Mouse (Mus musculus): ENCODE measurements at regions not wholly inside any gene's neighbourhood (a gene's known extent, or its start where the extent isn't known, plus 50 kb on each side); places are given as distances from the start of the nearest gene placed in this dataset.
"Not testable (repeated sequence)": the region's sequence is repeated elsewhere in the genome, so short reads cannot be mapped to it uniquely, and the experiment has no call there.

DNA sequence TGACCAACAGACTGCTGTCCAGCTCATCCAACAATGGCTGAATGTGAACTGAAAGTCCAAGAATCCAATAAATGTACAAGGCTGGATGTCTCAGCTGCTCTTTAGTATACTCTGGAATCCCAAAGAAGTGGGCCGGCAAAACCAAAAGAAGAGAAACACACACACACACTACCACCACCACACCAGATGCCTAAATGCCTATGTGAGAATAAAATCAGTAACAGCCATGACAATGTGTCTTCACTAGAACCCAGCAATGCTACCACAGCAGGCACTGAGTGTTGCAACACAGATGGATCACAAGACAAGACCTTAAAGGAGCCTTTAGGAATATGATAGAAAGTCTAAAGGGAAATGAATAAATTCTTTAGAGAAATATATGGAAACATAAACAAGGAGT, 385.3 kb downstream of the Tox3 start:
- H3K9me3 ChIP-seq: no peaks in the 10 kb centered on the region
- no peak for ATAC-seq
- no peak overlapping the region for H3K4me3 ChIP-seq (replicated peaks)
- H3K9ac ChIP-seq: no peak overlapping the region
- WGBS: 100% methylated on average over 1 of the region's 1 CpGs
- H3K4me2 ChIP-seq (replicated peaks): no peak overlapping the region
- H3K4me1 ChIP-seq (replicated peaks): no peaks in the 10 kb centered on the region
- H3K27me3 ChIP-seq (replicated peaks): no peaks in the 10 kb centered on the region
- H3K27ac ChIP-seq: no peak overlapping the region
- no peaks in the 10 kb centered on the region for H3K36me3 ChIP-seq

DNA sequence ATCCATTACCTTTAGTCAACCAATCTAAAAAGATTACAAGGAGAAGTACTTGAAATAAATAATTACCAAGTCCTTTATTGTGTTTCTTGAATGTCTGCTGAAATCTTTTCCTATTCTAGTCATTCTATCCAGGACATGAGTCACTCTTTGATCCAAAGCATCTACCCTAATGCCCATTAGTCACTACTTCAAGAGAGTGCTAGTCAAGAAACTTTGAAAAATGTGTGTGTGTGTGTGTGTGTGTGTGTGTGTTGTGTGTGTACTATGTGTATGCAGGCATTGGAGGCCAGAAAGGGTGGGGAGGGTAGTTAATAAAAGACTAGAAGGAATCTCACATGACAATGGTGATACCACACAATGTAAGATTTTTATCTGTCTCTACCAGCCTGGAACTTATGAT, 390.7 kb downstream of the Tox3 start:
- H3K4me2 ChIP-seq (replicated peaks): no peak overlapping the region
- no peak for ATAC-seq
- no peaks in the 10 kb centered on the region for H3K27me3 ChIP-seq (replicated peaks)
- H3K9ac ChIP-seq: no peak overlapping the region
- H3K9me3 ChIP-seq: no peaks in the 10 kb centered on the region
- no peaks in the 10 kb centered on the region for H3K36me3 ChIP-seq
- no peak overlapping the region for H3K4me3 ChIP-seq (replicated peaks)
- no peak overlapping the region for H3K27ac ChIP-seq
- H3K4me1 ChIP-seq (replicated peaks): no peaks in the 10 kb centered on the region

DNA sequence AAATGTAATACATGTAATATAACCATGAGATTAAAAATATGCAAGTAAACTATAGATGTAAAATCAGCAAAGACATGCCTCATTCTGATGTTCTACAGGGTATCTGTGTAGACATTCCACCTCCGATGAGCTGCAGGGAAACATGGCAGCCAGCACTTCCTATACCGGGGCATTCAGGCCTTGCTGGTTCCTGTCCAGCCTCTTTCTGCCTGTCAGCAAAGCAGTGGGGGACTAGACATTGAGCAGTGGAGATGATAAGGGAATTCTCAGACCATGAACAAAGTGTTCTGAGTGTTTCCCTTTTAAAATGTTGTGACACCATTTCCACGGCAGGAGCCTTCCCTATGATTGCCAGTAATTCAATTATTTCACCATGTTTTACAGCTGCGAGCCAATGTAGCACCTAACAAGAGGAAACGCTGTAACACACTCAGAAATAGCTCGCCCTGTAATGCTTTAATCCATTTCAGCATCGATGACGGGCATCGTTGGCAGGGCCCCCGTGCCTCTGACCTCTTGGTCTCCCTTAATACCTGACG, 391.6 kb downstream of the Tox3 start:
- Histone ChIP-seq H3K4me1 (replicated peaks) (no peaks in the 10 kb centered on the region), H3K9me3 (no peaks in the 10 kb centered on the region), H3K36me3 (no peaks in the 10 kb centered on the region), H3K27me3 (replicated peaks) (no peaks in the 10 kb centered on the region), H3K27ac (no peak overlapping the region), H3K9ac (no peak overlapping the region), H3K4me3 (replicated peaks) (no peak overlapping the region), H3K4me2 (replicated peaks) (no peak overlapping the region)
- ATAC-seq: no peak
- 85% methylated on average over 11 of the region's 11 CpGs for WGBS

DNA sequence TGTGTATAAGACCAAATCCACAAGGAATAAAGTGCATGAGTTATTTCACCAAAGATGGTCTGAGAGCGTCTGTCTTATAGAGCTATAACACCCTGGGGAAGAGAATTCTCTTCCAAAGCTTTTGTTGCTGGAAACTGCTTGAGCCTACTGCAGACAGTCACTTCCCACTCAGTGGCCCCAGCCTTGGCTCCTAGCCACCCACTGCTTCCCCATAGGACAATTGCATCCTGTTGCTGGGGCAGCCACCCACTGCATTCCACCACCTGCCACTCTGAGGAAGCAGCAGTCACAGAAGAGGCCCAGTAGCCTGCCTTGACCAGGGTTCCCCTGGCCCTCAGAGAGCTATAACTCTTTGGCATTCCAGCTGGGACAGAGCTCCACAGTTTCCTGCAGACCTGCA, 409.3 kb downstream of the Tox3 start:
- H3K4me1 ChIP-seq (replicated peaks): no peaks in the 10 kb centered on the region
- H3K9ac ChIP-seq: no peak overlapping the region
- H3K27me3 ChIP-seq (replicated peaks): no peaks in the 10 kb centered on the region
- no peaks in the 10 kb centered on the region for H3K36me3 ChIP-seq
- WGBS: 82% methylated on average over 1 of the region's 1 CpGs
- H3K27ac ChIP-seq: no peak overlapping the region
- ATAC-seq: no peak
- no peaks in the 10 kb centered on the region for H3K9me3 ChIP-seq
- H3K4me2 ChIP-seq (replicated peaks): no peak overlapping the region
- no peak overlapping the region for H3K4me3 ChIP-seq (replicated peaks)

DNA sequence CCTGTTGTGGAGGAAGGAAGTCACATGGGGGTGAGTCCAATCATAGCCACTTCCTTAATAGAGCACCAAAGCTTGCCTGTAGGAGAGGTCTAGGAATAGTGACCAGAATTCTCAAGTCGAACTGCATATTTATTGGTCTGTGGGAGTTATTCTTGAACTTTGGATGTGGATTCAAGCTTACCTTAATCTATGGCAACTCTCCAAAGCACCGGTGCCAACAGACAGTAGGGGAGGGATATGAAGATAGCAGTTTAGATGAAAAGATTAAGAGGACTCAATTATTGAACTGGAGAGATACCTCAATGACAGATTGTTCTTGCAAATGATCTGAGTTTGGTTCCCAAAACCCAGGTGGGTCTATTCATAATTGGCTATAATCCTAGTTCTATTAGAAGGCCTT, 413.6 kb downstream of the Tox3 start:
- Histone ChIP-seq H3K27me3 (replicated peaks) (no peaks in the 10 kb centered on the region), H3K4me3 (replicated peaks) (no peak overlapping the region), H3K4me2 (replicated peaks) (no peak overlapping the region), H3K9me3 (no peaks in the 10 kb centered on the region), H3K4me1 (replicated peaks) (no peaks in the 10 kb centered on the region), H3K9ac (no peak overlapping the region), H3K27ac (no peak overlapping the region), H3K36me3 (no peaks in the 10 kb centered on the region)
- 91% methylated on average over 2 of the region's 2 CpGs for WGBS
- no peak for ATAC-seq

DNA sequence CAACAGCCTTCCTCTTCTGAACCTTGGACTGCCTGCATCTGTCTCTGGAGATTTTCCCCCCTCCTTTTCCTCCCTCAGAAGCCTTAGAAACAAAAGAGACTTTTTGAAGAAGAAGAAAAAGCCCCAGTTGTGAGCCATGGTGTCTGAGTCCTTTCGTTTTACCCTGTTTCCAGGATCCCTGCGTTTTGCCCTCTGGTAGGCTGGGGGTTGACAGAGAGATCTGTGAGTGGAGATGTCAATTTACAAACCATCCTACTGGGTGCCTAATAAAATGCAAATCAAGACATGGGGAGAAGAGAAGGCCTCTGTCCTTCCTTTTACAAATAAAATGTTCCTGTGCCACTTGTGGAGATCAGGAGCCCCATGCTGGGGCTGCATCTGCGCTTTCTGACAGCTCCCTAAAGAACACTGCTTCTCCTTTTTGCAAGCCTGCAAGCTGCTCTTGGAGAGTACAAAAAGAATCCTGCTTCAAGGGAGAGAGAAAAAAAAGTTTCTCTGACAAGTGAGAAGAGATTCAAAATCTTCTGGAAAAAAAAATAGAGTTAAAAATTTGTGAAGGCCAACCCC, 421.4 kb downstream of the Tox3 start:
- H3K27ac ChIP-seq: no peak overlapping the region
- H3K9ac ChIP-seq: no peak overlapping the region
- no peaks in the 10 kb centered on the region for H3K9me3 ChIP-seq
- H3K4me2 ChIP-seq (replicated peaks): no peak overlapping the region
- no peaks in the 10 kb centered on the region for H3K36me3 ChIP-seq
- 38% methylated on average over 3 of the region's 3 CpGs for WGBS
- H3K4me3 ChIP-seq (replicated peaks): no peak overlapping the region
- no peak for ATAC-seq
- H3K4me1 ChIP-seq (replicated peaks): no peaks in the 10 kb centered on the region
- H3K27me3 ChIP-seq (replicated peaks): no peaks in the 10 kb centered on the region

DNA sequence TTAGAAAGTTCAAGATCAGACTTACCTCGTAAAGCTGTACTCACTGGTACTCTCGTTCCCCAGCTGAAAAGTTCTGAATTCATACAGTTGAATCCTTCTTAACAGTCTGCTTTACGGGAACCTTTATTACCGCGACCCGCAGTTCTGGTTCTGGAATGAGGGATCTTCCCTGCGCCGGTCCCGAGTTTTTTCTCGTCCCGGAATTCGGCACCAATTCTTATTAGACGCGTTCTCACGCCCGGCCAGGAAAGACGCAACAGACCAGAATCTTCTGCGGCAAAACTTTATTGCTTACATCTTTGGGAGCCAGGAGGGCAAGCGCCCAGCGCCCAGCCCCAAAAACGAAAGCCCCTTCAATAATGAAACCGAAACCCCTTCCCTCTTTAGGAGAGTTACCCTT, 423.4 kb downstream of the Tox3 start:
- H3K36me3 ChIP-seq; H3K4me1 ChIP-seq (replicated peaks); ATAC-seq; H3K4me3 ChIP-seq (replicated peaks); H3K9me3 ChIP-seq; H3K27me3 ChIP-seq (replicated peaks); H3K9ac ChIP-seq; H3K27ac ChIP-seq; H3K4me2 ChIP-seq (replicated peaks): not testable (repeated sequence)
- 94% methylated on average over 13 of the region's 22 CpGs for WGBS

DNA sequence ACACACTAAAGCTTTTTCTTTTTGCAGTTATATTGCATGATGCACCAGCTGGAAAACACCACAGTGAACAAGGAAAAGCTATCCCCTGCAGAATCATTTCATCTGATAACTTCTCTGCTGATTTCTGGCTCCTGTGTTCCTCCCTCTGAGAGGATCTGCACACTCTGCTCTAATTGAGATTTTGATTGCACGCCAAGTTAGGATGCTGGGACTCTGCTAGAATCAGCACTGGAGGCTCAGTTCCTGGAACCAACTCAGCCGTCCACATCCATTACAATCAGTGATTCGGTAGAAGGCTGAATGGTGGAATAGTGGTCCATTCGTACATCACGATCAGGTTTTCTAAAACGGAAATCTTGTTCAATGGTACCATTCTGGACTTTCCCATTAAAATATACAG, 434.1 kb downstream of the Tox3 start:
- Histone ChIP-seq H3K27me3 (replicated peaks) (no peaks in the 10 kb centered on the region), H3K9ac (no peak overlapping the region), H3K4me3 (replicated peaks) (no peak overlapping the region), H3K27ac (no peak overlapping the region), H3K4me2 (replicated peaks) (no peak overlapping the region), H3K9me3 (no peaks in the 10 kb centered on the region), H3K4me1 (replicated peaks) (no peaks in the 10 kb centered on the region), H3K36me3 (no peaks in the 10 kb centered on the region)
- WGBS: 89% methylated on average over 6 of the region's 6 CpGs
- no peak for ATAC-seq

DNA sequence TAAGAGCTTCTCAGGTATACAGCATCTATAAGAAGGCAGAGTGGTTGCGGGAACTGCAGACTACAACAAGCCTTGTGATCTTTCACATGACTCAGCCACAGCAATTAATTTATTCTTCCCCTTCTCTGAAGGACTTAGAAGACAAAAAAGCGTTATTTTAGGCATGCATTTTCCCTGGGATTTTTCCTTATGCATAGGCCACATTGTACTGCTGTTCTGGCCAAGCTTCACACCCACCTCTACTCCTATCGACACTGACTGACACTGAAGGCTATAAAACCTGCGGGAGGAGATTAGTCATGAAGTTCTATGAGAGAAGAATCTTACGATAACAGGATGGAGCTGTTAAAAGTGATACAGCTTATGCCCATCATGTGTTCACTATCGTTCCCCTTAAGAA, 441.9 kb downstream of the Tox3 start:
- WGBS: 60% methylated on average over 6 of the region's 6 CpGs
- no peak for ATAC-seq
- H3K9me3 ChIP-seq: no peaks in the 10 kb centered on the region
- no peaks in the 10 kb centered on the region for H3K4me1 ChIP-seq (replicated peaks)
- no peak overlapping the region for H3K4me3 ChIP-seq (replicated peaks)
- no peaks in the 10 kb centered on the region for H3K27me3 ChIP-seq (replicated peaks)
- no peak overlapping the region for H3K9ac ChIP-seq
- H3K27ac ChIP-seq: no peak overlapping the region
- H3K4me2 ChIP-seq (replicated peaks): no peak overlapping the region
- no peaks in the 10 kb centered on the region for H3K36me3 ChIP-seq

DNA sequence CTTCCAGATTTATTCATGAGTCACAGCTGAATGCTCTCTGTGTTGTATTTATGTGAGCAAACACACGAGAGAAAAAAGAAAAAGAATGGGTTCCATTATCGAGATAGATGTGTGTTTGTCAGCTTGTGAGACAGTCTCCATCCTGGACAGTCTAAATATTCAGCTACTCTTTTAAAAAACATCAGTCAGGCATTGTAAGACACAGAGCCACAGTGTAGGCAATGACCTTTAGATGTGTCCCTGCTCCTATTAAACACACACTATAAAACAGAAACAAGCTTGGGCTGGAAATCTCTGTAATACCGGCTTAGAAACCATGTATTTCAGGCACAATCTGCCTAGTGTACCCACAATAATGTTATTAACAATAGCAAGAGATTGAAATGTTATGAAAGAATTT, 442.6 kb downstream of the Tox3 start:
- no peak for ATAC-seq
- no peak overlapping the region for H3K27ac ChIP-seq
- no peaks in the 10 kb centered on the region for H3K36me3 ChIP-seq
- no peaks in the 10 kb centered on the region for H3K9me3 ChIP-seq
- H3K4me3 ChIP-seq (replicated peaks): no peak overlapping the region
- no peak overlapping the region for H3K4me2 ChIP-seq (replicated peaks)
- no peaks in the 10 kb centered on the region for H3K4me1 ChIP-seq (replicated peaks)
- WGBS: 55% methylated on average over 3 of the region's 3 CpGs
- H3K27me3 ChIP-seq (replicated peaks): no peaks in the 10 kb centered on the region
- no peak overlapping the region for H3K9ac ChIP-seq

DNA sequence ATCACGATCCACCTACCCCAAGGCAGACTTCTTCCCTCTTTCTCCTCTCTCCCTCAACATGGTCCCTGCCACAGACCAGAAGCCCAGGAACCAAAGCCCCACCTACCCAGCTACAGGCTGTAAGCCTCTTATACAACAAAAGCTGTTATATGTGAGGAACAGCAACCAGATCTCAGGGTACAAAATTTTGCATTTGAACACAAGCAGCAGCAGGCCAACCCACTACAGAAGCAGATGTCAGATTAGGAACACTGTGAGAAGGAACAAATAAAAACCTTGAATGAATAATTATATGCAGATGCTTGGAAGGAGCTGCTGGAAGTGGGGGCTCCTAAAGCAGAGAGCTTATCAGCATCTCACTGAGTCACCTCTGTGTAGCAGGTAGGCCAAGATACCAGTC, 444.8 kb downstream of the Tox3 start:
- no peaks in the 10 kb centered on the region for H3K27me3 ChIP-seq (replicated peaks)
- 87% methylated on average over 1 of the region's 1 CpGs for WGBS
- no peaks in the 10 kb centered on the region for H3K36me3 ChIP-seq
- H3K4me3 ChIP-seq (replicated peaks): no peak overlapping the region
- H3K9me3 ChIP-seq: no peaks in the 10 kb centered on the region
- H3K9ac ChIP-seq: no peak overlapping the region
- H3K27ac ChIP-seq: no peak overlapping the region
- no peak for ATAC-seq
- no peaks in the 10 kb centered on the region for H3K4me1 ChIP-seq (replicated peaks)
- H3K4me2 ChIP-seq (replicated peaks): no peak overlapping the region

DNA sequence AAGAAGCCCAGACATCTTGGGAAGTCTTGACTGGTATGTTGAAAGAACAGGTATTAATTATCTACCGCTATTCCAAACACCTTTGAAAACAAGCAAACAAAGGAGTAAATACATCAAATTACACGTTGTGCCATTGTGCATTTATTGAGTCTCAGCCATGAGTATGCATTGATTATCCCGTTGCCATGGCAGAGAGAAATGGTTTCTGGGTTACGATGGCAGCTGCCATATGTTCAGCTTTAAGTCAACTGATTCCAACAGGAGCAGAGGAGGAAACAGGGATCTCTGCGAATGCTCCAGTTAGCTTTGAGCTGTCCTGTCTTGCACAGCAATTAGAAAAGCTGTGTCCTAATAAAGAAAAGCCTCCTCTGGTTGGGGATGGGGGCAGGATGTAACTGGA, 475.4 kb downstream of the Tox3 start:
- no peaks in the 10 kb centered on the region for H3K27me3 ChIP-seq (replicated peaks)
- no peaks in the 10 kb centered on the region for H3K36me3 ChIP-seq
- no peak overlapping the region for H3K4me2 ChIP-seq (replicated peaks)
- no peak overlapping the region for H3K27ac ChIP-seq
- WGBS: 63% methylated on average over 5 of the region's 5 CpGs
- no peak for ATAC-seq
- H3K9me3 ChIP-seq: no peaks in the 10 kb centered on the region
- no peaks in the 10 kb centered on the region for H3K4me1 ChIP-seq (replicated peaks)
- no peak overlapping the region for H3K4me3 ChIP-seq (replicated peaks)
- no peak overlapping the region for H3K9ac ChIP-seq

DNA sequence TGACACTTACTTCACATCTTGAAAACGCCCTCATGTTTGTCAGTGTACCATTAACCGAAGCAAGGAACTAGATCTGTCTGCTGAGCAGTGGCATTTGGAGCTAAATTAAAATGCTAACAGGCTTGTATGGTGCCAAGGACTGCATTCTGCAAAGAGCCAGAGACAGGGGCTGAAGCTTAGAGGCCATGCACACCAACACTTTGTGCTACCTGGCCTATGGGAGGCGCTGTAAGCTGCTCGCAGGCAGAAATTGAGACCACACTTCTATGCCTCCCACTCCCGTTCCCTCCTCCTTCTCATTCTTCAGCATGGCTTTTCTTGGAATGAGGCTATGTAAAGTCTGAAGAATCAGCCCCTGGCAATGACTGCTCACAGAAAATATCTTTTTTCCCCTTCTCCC, 476.2 kb downstream of the Tox3 start:
- no peak overlapping the region for H3K9ac ChIP-seq
- H3K27me3 ChIP-seq (replicated peaks): no peaks in the 10 kb centered on the region
- H3K4me2 ChIP-seq (replicated peaks): no peak overlapping the region
- 78% methylated on average over 5 of the region's 5 CpGs for WGBS
- H3K4me3 ChIP-seq (replicated peaks): no peak overlapping the region
- ATAC-seq: no peak
- H3K4me1 ChIP-seq (replicated peaks): no peaks in the 10 kb centered on the region
- no peaks in the 10 kb centered on the region for H3K36me3 ChIP-seq
- H3K27ac ChIP-seq: no peak overlapping the region
- H3K9me3 ChIP-seq: no peaks in the 10 kb centered on the region

Data from intestine, embryonic 15.5 days (tissue).